Mouse (Mus musculus): ENCODE data around the gene Prl.

- TF ChIP-seq CTCF (IDR thresholded peaks at IDR 0.05; ENCODE audit: low read depth): no peak
- TF ChIP-seq EP300 (IDR thresholded peaks at IDR 0.05; ENCODE audit: low read depth): no peak
Observed at GRCm38 (mm10) chr13:27042185-27042584, 15.2 kb upstream of the Prl start.

Measured in liver, embryonic 14.5 days (tissue).